Mouse (Mus musculus) forebrain, postnatal 0 days (tissue): ENCODE measurements around the gene Emc6. TPM values are rescaled to one million over a fixed set of nuclear protein-coding genes. Genes with fewer than 3 reads are reported as not detected.
A peak's percentile ranks its signal among the peaks of the same experiment; 100 is the strongest.

Source experiments
- ATAC-seq: fragments of 200-750 bp; cut with Nextera tagmentation; 2 replicates; pipeline ENCODE4 v1.8.0; 2017; ENCODE audit warnings: mild to moderate bottlenecking, moderate library complexity
- DNase-seq: peaks from one replicate; pipeline ENCODE4 v3.0.0-alpha.2; 2015
- H3K27ac ChIP-seq: fragments of 300-500 bp; sonication (generic); 2 replicates; pipeline ENCODE4 v1.5.1; 2014; ENCODE audit warnings: low read depth, mild to moderate bottlenecking, antibody characterized with exemption, low read length, moderate library complexity, mixed read lengths
- H3K27me3 ChIP-seq: fragments of 300-500 bp; sonication (generic); 2 replicates; pipeline ENCODE4 v1.6.1; 2014; ENCODE audit warnings: mild to moderate bottlenecking, low read length, mixed read lengths; ENCODE audit not compliant: insufficient read depth
- H3K36me3 ChIP-seq: fragments of 300-500 bp; sonication (generic); 2 replicates; pipeline ENCODE4 v1.6.1; 2014; ENCODE audit warnings: mild to moderate bottlenecking, moderate library complexity; ENCODE audit not compliant: insufficient read depth
- H3K4me1 ChIP-seq: fragments of 300-500 bp; sonication (generic); 2 replicates; pipeline ENCODE4 v1.6.1; 2014; ENCODE audit warnings: antibody characterized with exemption; ENCODE audit not compliant: insufficient read depth
- H3K4me2 ChIP-seq: fragments of 300-500 bp; sonication (generic); 2 replicates; pipeline ENCODE4 v1.6.1; 2014; ENCODE audit warnings: low read depth, mild to moderate bottlenecking, moderate library complexity
- H3K4me3 ChIP-seq: fragments of 300-500 bp; sonication (generic); 2 replicates; pipeline ENCODE4 v1.5.1; 2014; ENCODE audit warnings: low read depth, low read length, mixed read lengths
- H3K9ac ChIP-seq: fragments of 300-500 bp; sonication (generic); 2 replicates; pipeline ENCODE4 v1.6.1; 2014; ENCODE audit warnings: mild to moderate bottlenecking
- H3K9me3 ChIP-seq: fragments of 300-500 bp; sonication (generic); 2 replicates; pipeline ENCODE4 v1.6.1; 2016; ENCODE audit warnings: low read length
- CTCF ChIP-seq: sonication (generic); IDR thresholded peaks from 2 replicates; pipeline ENCODE4 v1.5.1; 2016; ENCODE audit warnings: antibody characterized with exemption, control low read depth, low read depth
- WGBS: fragments of 180-500 bp; shearing (Covaris S2); extraction: QIAGEN DNeasy Blood & Tissue Kit; methylation state at CpG from one replicate; pipeline ENCODE4 v1.1.7; 2014; 5-methylcytosine and 5-hydroxymethylcytosine counted together
- polyA plus RNA-seq: library from polyadenylated mRNA; unstranded; fragments of >200 nt; fragmentation: Nextera tagmentation; extraction: Ambion mirVana; gene quantifications from 2 replicates; pipeline ENCODE4 v1.2.1, GENCODE M21; 2015
- total RNA-seq: library from RNA; depleted of rRNA; stranded (reverse); fragments of >200 nt; gene quantifications from 2 replicates; pipeline ENCODE4 v1.2.3, GENCODE M21; 2014

Gene Emc6
- total and polyA plus RNA-seq, 2 experiments from 2014 or later: 127 to 182 TPM

DNA sequence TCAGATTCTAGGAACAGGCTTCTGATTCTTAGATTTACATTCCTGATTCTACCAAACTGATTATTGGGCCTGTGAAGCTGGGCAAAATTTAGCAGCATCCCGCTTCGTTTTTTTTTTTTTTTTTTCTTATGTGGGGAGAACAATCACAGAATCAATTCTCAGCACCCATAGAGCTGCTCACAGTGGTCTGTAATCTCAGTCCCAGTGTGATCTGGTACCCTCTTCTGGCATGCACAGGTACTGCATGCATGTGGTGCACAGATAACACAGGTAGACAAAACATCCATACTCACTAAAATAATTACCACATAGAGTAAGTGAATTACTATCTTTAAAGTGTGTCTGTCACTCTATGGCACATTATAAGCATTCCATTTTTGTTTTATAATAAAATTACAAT is 30.8 kb upstream of the Emc6 start:
- 87% methylated on average over 2 of the region's 2 CpGs for WGBS
- DNase-seq (no peak), ATAC-seq (no peak)
- H3K36me3 ChIP-seq: no peaks in the 10 kb centered on the region
- no peak overlapping the region for H3K4me3 ChIP-seq
- H3K27ac ChIP-seq: no peak overlapping the region
- no peaks in the 10 kb centered on the region; the same call in 1 of the 2 replicates for H3K27me3 ChIP-seq
- no peak overlapping the region for H3K4me2 ChIP-seq
- no peaks in the 10 kb centered on the region for H3K4me1 ChIP-seq
- TF ChIP-seq CTCF: peak; percentile 33; the same call in 1 of the 2 replicates
- no peaks in the 10 kb centered on the region for H3K9me3 ChIP-seq
- H3K9ac ChIP-seq: no peak overlapping the region

DNA sequence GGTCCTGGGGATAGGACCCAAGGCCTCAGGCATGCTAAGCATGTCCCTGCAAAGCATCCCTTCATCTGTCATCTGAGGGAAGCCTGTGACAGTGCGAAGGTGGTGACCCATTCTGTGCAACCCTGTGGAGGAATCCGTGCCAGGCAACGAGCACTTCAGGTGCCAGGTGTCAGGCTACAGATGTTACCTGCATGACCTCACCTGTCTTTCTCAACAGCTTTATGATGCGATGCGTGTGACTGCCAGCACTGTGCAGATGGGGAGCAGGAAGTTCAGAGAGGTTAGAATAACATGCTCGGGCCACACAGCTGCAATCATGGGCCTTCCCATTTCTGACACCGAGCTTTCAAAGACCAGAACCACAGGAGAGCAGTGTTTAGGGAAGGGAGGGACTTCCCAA is 28.4 kb upstream of the Emc6 start:
- TF ChIP-seq CTCF: no peak
- ATAC-seq (no peak), DNase-seq (no peak)
- Histone ChIP-seq H3K4me2 (no peak overlapping the region), H3K9me3 (no peaks in the 10 kb centered on the region), H3K27ac (no peak overlapping the region), H3K36me3 (no peaks in the 10 kb centered on the region), H3K9ac (no peak overlapping the region), H3K4me1 (no peaks in the 10 kb centered on the region), H3K4me3 (no peak overlapping the region), H3K27me3 (no peaks in the 10 kb centered on the region; the same call in 1 of the 2 replicates)
- WGBS: 82% methylated on average over 7 of the region's 7 CpGs

DNA sequence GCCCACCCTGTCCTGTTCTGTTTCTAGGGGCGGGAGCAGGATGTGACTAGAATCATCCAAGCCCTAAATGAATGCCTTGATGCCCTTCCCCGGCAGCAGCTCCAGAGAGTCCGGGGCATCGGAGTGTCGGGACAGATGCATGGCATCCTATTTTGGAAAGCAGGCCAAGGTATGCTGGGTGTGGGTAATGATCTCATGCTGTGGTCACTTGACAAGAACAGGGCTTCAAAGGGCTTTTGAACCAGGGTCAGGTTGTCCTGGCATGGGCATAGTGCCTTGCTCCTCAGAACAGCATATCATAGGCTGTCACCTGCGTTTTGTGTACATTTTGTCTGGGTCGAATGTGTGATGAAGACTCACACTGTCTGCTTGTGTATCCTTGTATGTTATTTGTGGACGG is 27.1 kb upstream of the Emc6 start:
- H3K27ac ChIP-seq: no peak overlapping the region
- no peaks in the 10 kb centered on the region; the same call in 1 of the 2 replicates for H3K27me3 ChIP-seq
- no peak for TF ChIP-seq CTCF
- H3K36me3 ChIP-seq: no peaks in the 10 kb centered on the region
- no peak overlapping the region for H3K4me2 ChIP-seq
- H3K9me3 ChIP-seq: no peaks in the 10 kb centered on the region
- H3K9ac ChIP-seq: no peak overlapping the region
- H3K4me1 ChIP-seq: peaks cover 5% of the 10 kb centered on the region; the same call in 1 of the 2 replicates
- ATAC-seq (no peak), DNase-seq (no peak)
- H3K4me3 ChIP-seq: no peak overlapping the region
- WGBS: 89% methylated on average over 8 of the region's 8 CpGs

DNA sequence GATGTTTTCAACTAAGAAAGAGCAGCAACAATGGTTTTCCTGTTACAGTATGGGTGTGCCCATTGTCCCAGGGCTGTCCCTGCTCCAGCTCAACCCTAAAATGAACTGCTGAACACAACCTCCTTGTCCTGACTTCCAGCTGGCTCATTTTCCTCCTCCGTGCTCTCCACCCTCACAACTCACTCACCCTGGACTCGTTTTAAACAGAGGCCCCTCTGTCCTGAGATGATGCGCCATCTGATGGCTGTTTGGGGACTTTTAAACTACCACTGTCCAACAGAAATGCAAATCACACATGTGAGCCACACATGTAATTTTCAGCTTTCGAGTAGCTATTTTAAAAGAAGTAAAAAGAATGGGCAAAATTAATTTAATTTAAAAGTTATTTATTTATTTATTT is 24.8 kb upstream of the Emc6 start:
- peaks cover 3% of the 10 kb centered on the region; the same call in 1 of the 2 replicates for H3K36me3 ChIP-seq
- 26% methylated on average over 4 of the region's 4 CpGs for WGBS
- no peak overlapping the region for H3K4me3 ChIP-seq
- ATAC-seq (no peak), DNase-seq (no peak)
- peaks cover 20% of the 10 kb centered on the region for H3K4me1 ChIP-seq
- H3K9me3 ChIP-seq: no peaks in the 10 kb centered on the region
- H3K4me2 ChIP-seq: no peak overlapping the region
- 0 out of 2 replicates have a peak, but pooled peaks have one; percentile 20 for TF ChIP-seq CTCF
- H3K27ac ChIP-seq: no peak overlapping the region
- H3K9ac ChIP-seq: no peak overlapping the region
- H3K27me3 ChIP-seq: no peaks in the 10 kb centered on the region; the same call in 1 of the 2 replicates

GRCm38 (mm10) chr11:73201021-73201420 is 24.2 kb upstream of the Emc6 start:
- 69% methylated on average over 2 of the region's 2 CpGs for WGBS
- Histone ChIP-seq H3K4me1 (peaks cover 20% of the 10 kb centered on the region), H3K27ac (no peak overlapping the region), H3K9me3 (no peaks in the 10 kb centered on the region), H3K4me3 (no peak overlapping the region), H3K27me3 (no peaks in the 10 kb centered on the region; the same call in 1 of the 2 replicates), H3K9ac (no peak overlapping the region), H3K36me3 (peaks cover 5% of the 10 kb centered on the region; the same call in 1 of the 2 replicates), H3K4me2 (no peak overlapping the region)
- no peak for TF ChIP-seq CTCF
- no peak for ATAC-seq
- no peak for DNase-seq

GRCm38 (mm10) chr11:73199879-73200278 is 23.0 kb upstream of the Emc6 start:
- H3K4me3 ChIP-seq: peak overlapping the region; percentile 78
- no peaks in the 10 kb centered on the region for H3K9me3 ChIP-seq
- TF ChIP-seq CTCF: no peak
- H3K9ac ChIP-seq: peak overlapping the region; percentile 68
- H3K4me1 ChIP-seq: peaks cover 20% of the 10 kb centered on the region
- H3K36me3 ChIP-seq: peaks cover 10% of the 10 kb centered on the region
- H3K4me2 ChIP-seq: peak overlapping the region; percentile 97
- ATAC-seq: no peak
- no peaks in the 10 kb centered on the region; the same call in 1 of the 2 replicates for H3K27me3 ChIP-seq
- WGBS: 4% methylated on average over 12 of the region's 12 CpGs
- 0 out of 2 replicates have a peak overlapping the region, but pooled peaks have one; percentile 15 for H3K27ac ChIP-seq
- peak; percentile 9 for DNase-seq

DNA sequence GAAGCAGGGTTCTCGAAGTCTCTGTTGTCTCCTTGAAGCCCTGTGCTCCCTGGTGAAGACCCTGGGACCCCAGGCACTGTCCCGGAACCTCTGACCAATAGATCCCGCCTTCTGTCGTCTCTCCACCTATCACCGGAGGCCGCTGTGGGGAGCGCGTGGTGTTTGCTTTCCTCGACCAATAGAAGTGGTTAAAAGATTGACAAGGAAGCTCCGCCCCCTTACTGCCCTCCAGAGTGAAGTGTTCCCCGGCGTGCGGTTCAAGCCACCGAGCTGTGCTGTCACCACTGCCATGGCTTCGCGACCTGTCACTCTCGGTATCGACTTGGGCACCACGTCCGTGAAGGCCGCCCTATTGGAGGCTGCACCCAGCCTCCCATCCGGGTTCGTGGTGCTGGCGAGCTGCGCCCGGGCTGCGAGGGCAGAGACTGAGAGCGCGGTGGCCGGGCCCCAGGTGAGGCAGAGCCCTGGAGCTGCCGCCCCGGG is 22.4 kb upstream of the Emc6 start, which contains the start of gene Shpk:
Shpk (plus strand) TSS at position 231 of the 483 bp plus-strand sequence.
- Histone ChIP-seq H3K4me3 (peak within 1 kb of the TSS; percentile 78), H3K27ac (peak within 1 kb of the TSS; percentile 69; the same call in 1 of the 2 replicates), H3K9me3 (no peaks in the 10 kb centered on the region), H3K4me2 (peak within 1 kb of the TSS; percentile 97), H3K27me3 (no peaks in the 10 kb centered on the region; the same call in 1 of the 2 replicates), H3K4me1 (peaks cover 20% of the 10 kb centered on the region), H3K36me3 (peaks cover 10% of the 10 kb centered on the region), H3K9ac (peak within 1 kb of the TSS; percentile 68)
- peak; percentile 98 for ATAC-seq
- WGBS: 1% methylated on average over 32 of the region's 32 CpGs
- peak; percentile 14; the same call in 1 of the 2 replicates for TF ChIP-seq CTCF
- peak; percentile 96 for DNase-seq
